Mouse (Mus musculus) large intestine, adult 2 months (tissue): Measurements from ENCODE around the gene Pex14. TPM values are rescaled to one million over a fixed set of nuclear protein-coding genes. Genes with fewer than 3 reads are reported as not detected.

Experiments
- DNase-seq: peaks from one replicate; pipeline ENCODE4 v3.0.0-alpha.2; 2012; ENCODE audit warnings: low read depth, low spot score
- WGBS: fragments of 180-500 bp; shearing (Covaris S2); methylation state at CpG from one replicate; pipeline ENCODE4 v1.1.7; 2018; 5-methylcytosine and 5-hydroxymethylcytosine counted together
- polyA plus RNA-seq: library from polyadenylated mRNA; depleted of rRNA; stranded (reverse); fragments of >200 nt; gene quantifications from 2 replicates; pipeline ENCODE4 v1.2.3, GENCODE M21; 2012

Gene Pex14
- polyA plus RNA-seq, 1 experiment, result 27.1 TPM

DNA sequence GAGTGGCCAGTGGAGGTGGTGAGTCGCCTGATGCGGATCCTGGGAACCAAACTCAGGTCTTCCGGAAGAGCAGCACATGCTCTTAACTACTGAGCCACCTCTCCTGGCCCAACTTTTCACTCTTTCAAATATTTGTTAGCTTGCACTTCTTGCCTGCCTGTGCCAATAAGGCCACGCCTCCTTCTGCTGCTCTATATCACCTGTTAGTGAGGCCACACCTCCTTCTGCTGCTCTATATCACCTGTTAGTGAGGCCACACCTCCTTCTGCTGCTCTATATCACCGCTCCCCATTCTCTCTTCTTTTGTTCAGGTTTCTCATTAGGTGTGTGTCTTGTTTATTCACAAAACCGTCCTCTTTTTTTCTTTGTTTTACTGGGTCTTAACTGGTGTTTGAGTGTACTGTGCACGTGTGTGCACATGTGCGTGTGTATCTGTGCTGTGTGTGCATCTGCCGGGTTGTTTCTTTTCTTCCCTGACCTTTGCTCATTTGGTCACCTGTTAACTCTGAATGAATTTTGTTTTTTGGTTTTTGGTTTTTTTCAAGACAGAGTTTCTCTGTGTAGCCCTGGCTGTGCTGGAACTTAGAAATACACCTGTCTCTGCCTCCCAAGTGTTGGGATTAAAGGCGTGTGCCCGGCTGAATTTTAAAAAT lies 97.1 kb downstream of the Pex14 start:
- peak; percentile 18 for DNase-seq
- 47% methylated on average over 11 of the region's 11 CpGs for WGBS

DNA sequence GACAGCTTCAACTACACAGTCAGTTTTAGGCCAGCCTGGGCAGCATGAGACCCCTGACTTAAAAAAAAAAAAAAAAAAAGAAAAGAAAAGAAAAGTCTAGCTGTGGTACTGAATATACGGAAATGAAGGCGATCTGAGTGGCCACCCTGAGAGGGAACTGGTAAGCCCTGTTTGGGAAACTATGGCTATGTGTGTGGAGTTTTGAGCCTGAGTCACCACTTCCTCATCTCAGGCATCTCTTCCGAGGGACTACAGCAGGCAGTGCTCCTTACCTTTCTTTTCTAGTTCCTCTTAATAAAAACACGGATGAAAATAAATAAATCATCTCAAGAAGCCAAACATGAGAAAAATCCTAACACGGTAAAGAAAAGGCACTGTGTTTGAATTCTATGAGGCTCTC lies 98.2 kb downstream of the Pex14 start:
- WGBS, result 70% methylated on average over 5 of the region's 5 CpGs
- DNase-seq, result no peak

DNA sequence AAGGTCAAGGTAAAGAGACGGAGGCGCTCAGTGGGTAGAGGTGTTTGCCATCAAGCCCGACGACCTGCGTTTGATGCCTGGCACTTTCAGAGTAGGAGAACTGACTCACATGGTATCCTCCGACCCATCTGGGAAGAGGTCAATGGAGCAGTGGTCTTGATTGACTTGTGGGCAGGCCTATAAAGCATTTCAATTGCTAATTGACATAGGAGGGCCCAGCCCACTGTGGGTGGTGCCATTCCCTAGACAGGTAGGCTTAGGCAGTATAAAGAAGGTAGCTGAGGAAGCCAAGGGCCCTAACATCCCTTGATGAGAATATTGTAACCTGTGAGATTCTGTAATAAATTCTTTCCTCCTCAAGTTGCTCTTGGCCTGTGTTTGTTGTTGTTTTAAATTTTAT lies 98.9 kb downstream of the Pex14 start:
- no peak for DNase-seq
- WGBS, result 95% methylated on average over 6 of the region's 6 CpGs

DNA sequence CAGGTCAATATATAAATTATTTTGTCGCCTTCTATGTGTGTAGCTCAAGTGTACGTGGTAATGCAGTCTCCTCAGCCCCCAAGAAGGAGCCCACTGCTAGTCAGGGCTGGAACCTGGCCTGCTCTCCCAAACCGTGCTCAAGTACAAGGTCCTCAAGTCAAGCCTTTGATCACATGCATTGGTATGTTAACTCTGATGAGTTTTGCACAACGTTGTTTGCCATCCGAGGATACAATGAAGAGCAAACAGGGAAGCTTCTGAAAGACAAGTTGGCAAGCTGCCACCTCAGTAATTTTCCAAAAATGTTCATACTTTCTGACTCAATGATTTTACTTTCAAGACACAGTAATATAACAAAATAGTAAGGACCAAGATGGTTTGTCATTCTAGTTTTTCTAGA lies 105.7 kb downstream of the Pex14 start:
- WGBS, result 51% methylated on average over 5 of the region's 5 CpGs
- DNase-seq, result no peak

DNA sequence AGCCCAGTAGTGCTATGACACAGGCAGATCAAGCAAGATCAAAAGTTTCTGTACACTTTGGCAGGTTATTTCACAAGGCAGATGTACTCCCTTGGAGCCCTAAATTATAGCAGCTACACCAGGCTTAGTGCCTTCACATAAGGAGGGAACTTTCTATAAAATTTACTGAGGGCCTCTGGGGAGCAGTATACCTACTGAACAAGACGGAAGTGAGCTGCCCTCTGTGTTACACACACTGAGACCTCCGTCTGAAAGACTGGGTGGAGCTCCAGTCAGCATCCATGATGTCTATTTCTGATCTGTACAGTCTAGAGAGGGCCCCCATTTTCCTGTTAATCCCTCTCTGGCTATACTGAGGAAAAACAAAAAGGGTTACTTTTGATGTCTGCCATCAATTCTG lies 109.6 kb downstream of the Pex14 start:
- no peak for DNase-seq
- WGBS, result 60% methylated on average over 2 of the region's 2 CpGs

DNA sequence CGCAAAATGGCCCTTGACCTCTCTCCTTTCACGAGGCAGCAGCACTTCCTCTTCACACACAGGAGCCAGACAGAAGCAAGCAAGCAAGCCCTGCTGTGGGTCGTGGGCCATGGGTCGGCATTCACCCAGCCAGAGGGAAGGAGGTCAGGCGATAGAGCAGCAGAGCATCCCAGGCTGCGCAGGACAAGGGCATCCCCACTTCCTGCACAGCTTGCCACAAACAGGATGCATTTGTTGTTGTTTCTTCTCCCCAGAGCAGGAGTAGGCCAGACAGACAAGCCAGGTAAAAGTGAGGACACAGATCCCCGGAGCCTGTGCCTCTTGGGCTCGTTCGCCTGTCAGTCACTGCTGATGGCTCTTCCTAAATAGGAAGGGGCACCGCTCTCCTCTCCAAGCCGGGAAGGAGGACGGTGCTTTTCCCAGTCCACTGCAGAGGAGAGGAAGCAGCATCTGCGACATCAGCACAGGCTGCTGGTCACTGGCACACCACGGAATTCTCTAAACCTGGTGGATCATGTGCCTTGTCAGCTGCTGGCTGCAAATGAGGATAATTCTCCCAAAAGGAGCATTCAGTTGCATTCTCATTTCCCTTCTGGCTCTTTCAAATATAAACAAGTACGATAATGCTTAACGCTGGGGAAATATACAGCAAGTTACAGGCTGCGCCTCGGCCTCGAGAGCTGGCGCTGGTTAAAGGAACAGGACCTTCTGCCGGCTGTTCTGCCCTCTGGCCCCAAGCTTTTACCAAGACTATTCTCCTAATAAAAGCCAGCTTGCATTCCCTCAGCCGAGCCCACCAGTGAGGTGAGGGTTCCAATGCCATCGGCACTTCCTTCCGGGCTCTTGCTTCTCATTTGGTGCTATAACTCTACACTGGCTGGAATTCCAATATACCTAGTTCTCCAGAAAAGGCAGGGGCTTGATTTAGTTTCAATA lies 113.9 kb downstream of the Pex14 start:
- WGBS, result 72% methylated on average over 24 of the region's 24 CpGs
- DNase-seq, result no peak

DNA sequence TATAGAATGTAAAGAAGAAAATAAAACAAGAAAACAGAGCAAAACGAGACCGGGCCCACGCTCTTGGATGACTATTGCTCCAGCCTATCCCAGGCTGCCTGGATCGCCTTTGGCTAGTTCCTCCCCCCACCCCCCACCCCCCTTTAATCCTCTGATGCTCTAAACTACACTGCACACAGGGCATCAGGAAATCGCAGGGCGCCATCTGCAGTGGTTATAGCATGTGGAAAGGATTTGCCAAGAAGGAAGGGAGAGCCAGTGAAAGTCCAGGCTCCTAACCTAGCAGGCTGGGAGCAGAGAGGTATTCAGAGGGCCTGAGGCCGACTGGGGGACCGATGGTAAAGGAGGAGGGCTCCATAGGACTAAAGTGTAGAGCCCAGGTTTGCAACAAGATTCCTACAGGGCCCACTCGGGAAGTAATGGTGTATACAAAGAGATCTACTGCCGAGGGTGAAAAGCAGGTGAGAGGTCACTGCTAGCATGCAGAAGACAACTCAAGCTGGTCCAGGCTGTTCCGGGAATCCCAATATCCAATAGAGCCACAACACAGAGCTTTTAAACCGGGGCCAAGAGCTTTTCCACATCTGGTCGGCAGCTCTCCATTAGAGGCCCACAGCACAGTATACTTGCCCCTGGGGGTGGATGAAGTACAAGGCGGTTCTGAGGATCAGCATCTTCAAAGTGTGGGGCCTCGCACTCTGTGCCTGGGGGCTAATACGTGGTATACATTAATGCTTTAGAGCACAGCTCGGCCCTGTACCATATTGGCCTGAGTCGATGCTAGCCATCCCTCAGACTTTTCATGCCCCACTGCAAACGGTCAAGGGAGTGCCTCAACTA lies 114.8 kb downstream of the Pex14 start:
- no peak for DNase-seq
- 83% methylated on average over 19 of the region's 19 CpGs for WGBS

DNA sequence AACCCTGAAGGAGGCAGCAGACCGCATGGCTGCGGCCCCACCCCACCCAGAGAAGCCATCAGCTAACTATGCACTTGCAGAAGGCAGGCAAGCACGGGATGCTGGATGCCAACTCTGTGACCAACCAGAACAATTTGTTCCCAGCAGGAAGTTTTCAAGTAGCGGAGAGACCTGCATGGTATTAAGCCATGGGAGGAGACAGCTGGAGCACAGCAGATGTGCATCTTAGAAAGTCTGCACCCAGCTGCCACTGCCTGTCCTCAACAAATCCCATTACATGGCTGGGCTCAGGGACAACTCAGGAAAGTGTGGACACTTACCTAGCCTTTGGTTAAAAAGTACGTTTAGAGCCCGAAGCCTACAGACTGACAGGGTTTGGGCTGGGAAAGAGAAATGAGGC lies 117.4 kb downstream of the Pex14 start:
- DNase-seq, result no peak
- 87% methylated on average over 6 of the region's 6 CpGs for WGBS

DNA sequence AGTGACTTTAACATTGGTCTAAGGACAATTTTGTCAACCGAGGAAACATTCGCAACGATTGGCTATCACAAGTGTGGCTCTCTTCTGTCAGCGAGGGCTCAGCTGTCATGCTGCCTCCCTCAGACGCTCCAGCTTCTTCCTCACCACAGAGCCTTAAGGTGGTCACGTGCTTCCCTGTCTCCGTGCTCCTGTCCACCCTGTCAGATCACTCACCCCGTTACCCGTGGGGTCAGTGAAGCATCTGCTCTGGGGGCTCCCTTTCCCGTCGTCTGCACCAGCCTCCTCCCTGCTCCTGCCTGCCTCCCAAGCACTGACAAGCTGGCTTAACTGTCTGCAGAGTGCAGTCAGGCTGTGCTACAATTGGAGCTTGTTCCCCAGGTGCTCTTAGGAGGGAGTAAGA lies 119.8 kb downstream of the Pex14 start:
- WGBS, result 90% methylated on average over 11 of the region's 11 CpGs
- no peak for DNase-seq

DNA sequence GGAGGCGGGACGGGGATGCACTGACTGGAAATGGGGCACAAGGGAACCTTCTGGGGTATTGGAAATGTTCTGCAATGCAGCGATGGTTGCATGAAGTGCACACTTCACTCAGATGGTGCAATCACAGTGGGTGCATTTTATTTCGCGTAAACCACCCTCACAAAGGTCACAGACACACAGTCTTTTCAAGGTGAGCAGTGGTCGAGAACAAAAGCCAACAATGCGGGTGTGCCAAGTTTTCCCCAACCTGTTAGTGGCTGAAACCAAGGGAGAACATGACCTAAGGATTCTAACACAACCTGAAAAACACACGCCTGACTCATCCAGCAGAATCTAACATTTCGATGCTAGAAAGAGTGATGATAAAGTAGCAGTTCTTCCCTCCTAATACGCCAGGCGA lies 120.8 kb downstream of the Pex14 start:
- 90% methylated on average over 11 of the region's 11 CpGs for WGBS
- no peak for DNase-seq

DNA sequence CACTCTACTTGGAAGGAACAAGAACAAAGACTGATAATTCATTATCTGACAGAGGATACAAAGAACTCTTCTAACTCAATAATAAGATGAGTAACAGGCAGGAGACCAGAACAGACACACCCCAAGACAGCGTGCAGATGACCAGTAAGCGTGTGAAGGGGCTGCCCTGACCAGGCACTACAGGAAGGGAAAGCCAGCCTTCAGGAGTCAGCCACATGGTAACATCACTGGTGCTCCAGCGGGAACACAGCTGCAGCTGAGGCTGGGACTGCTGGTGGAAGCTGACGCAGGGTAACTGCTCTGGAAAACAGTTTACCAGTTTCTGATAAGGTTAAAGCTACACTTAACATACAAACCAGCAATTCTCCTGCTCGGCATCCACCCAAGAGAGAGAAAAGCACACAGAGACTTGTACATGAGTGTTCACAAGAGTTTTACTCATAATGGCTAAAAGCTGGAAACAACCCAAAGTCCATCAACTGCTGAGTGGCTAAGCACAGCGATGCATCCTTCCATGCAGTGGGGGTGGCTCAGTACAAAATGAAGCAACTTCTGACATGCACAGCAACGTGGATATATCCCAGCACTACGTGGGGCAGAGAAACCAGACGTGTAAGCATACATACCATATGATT lies 121.3 kb downstream of the Pex14 start:
- 81% methylated on average over 9 of the region's 9 CpGs for WGBS
- DNase-seq, result no peak

DNA sequence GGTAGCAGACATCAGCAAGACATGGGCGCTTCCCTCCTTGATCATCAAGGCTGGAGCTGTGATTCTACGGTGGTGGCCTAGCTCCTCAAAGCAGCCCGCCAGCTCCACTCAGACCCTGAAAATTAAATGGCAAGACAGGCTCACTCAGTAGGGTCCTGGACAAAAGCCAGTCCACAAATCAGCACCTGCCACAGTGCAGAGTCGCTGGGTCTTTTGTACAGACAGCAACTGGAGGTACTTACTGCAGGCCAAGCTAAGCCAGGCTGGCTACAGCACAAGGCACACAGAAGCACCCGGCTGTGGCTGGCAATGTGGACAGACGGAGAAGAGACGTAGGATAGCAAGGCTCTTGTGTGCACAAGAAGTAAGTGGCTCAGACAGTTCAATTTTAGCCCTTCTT lies 124.8 kb downstream of the Pex14 start:
- no peak for DNase-seq
- 88% methylated on average over 7 of the region's 7 CpGs for WGBS

DNA sequence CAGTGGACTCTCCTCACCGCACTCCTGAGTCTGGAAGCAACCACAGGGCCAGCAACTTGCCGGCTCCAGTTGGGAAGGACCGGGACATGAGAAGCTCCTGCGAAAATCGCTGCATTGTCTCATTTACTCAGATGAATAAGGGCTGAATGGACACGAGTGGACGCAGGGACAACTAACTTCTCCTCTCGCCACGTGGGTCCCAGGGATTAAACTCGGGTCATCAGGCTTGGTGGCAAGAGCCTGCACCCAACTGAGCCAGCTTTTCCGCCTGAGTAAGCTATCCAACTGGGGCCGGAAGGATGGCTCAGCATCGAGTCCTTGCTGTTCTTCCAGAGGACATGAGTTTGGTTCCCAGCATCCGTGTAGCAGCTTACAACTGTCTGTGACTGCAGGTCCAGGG lies 126.3 kb downstream of the Pex14 start:
- DNase-seq, result no peak
- WGBS, result 89% methylated on average over 14 of the region's 14 CpGs

DNA sequence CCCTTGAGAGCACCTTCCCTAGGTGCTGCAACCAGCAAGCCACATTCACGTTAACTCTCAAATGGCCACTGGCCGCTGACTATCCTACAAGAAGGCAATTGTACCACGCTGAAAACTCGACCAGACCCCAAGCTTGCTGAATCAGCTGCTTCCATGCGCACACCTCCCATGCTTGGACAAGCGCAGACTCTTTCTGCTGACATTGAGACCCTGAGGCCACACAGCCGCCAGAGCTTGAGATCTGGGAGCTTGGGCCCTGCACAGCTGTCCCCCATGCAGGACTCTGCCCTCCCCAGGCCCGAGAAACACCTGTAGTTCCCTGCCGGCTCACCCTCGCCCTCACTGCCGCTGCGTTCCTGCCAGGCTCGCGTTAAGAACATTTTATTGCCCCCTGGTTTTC lies 127.0 kb downstream of the Pex14 start:
- no peak for DNase-seq

DNA sequence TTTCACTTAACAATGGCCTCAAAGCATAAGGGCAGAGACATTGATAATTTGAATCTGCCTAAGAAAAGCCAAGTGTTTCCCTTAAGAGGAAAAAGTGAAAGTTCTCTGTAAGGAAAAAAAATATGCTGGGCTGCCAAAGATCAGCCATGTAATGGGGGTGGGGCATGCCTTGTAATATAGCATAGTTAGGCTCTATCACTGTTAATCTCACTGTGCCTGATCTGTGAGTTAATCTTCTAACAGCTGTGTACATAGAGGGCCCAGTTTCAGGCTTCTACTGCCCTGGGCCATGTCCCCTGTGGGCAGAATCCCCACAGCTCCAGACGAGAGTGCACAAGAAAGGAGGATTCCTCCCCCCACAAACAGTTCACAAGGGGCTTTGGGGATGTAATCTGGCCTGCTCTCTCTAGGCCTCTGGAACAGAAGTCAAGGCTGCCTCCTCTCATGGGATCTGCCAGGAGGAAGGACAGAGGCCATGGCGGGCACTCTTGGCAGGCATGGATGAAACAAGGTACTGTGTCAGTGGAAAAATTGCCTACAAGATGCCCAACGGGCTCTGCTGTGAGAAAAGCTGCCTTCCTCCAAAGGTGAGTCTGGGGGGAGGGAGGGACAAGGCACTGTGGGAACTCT lies 127.9 kb downstream of the Pex14 start:
- DNase-seq, result no peak
- 42% methylated on average over 3 of the region's 3 CpGs for WGBS

More for the DNA sequence above, 127.0 kb downstream of the Pex14 start:
- WGBS, result 73% methylated on average over 14 of the region's 14 CpGs

DNA sequence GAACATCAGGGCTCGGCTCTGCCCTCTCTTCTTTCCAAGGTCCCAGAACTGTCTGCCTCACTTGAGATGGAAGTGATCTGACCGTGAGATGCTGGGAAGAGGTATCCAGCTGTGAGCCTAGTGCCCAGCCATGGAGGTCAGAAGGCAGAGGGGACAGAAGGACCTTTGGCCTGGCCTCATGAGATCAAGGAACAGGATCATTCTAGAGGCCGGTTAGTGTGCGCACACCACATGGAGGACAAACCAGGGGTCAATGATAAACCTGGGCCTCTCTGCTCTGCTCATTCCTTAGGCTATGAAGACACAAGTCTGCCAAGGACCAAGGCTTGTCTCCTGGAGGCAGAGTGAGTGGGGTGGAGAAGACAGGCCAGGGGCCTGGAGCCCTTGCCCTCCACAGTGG lies 128.9 kb downstream of the Pex14 start:
- WGBS, result 94% methylated on average over 4 of the region's 4 CpGs
- no peak for DNase-seq

DNA sequence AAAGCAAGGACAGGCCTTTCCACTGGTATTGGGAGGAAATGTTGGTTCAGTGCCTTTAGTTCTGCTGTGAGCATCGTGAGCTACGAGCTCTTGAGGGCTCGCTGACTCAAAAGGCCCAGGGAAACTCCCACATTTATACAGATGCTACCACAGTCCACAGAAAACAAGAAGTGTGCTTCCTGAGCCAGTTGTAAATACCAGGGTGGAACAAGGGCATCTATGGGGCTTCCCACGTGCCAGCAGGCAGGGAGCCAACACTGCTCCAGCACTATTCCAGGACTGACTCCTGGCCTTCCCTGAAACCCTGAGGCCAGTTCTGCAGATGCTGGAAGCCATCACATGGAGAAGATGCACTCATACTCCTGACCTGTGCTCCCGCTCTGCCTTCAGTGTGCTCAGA lies 130.1 kb downstream of the Pex14 start:
- 29% methylated on average over 5 of the region's 5 CpGs for WGBS
- no peak for DNase-seq

DNA sequence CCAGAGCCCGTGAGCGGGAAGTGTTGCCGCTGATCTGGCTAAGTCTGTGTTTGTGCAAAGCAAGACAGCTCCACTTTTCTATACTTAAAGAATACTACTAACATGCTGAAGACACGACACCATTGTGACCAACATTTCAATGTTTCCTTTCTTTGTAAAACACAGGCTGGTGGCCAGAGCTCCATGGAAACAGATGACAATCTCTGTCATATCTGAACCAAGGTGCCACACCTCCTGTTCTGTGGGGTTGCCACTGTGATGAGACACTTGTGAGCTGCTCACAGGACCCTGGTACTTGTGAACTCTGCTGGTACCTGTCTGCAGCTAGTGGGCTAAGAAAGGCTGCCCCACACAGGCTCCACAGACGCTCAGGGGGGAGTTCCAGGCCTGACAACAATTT lies 130.8 kb downstream of the Pex14 start:
- WGBS, result 78% methylated on average over 5 of the region's 5 CpGs
- no peak for DNase-seq

DNA sequence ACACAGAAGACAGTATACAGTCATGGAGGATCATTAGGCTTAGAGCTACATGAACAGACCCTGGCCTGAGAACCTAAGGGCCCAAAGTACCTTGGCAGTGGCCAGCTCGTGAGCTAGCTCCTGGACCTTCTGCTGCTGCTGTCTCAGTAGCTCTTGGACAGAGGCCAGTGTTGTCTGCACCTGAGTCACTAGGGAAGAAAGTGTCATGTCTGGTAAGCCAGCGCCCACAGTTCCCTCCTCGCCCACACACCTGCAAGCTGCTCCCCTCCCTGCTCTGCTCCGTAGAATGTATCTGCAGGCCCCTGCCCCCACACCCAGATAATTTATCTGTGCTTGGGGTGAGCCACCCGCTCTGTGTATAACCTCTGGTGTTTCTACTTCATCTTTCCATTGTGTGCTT lies 133.5 kb downstream of the Pex14 start:
- no peak for DNase-seq
- WGBS, result 64% methylated on average over 5 of the region's 5 CpGs
